Mouse (Mus musculus): Measurements from ENCODE around the gene Slc25a33. TPM values are rescaled to one million over a fixed set of nuclear protein-coding genes. Genes with fewer than 3 reads are reported as not detected.
A peak's percentile ranks its signal among the peaks of the same experiment; 100 is the strongest.
"Not testable (repeated sequence)": the region's sequence is repeated elsewhere in the genome, so short reads cannot be mapped to it uniquely, and the experiment has no call there.

The Slc25a33 gene
- polyA plus RNA-seq, 1 experiment, result 0.09 TPM

- TF ChIP-seq TAL1 (IDR thresholded peaks at IDR 0.05; ENCODE audit: low read length) (no peak), GATA1 (IDR thresholded peaks at IDR 0.05; ENCODE audit: low read length) (no peak)
- no peaks in the 10 kb centered on the region for H3K9me3 ChIP-seq (ENCODE audit: control insufficient read depth, low read length)
- peak overlapping the region; percentile 72 for H3K4me3 ChIP-seq (replicated peaks)
- H3K36me3 ChIP-seq (ENCODE audit: control insufficient read depth), result peaks cover 2% of the 10 kb centered on the region; the same call in 1 of the 2 replicates
- H3K27me3 ChIP-seq (ENCODE audit: control insufficient read depth), result peaks cover 33% of the 10 kb centered on the region
- H3K4me1 ChIP-seq (ENCODE audit: control insufficient read depth), result peaks cover 19% of the 10 kb centered on the region
Observed at GRCm38 (mm10) chr4:149773408-149774093, 526 bp downstream of the Slc25a33 start.

GRCm38 (mm10) chr4:149772394-149772793 is 1.7 kb downstream of the Slc25a33 start:
- H3K4me1 ChIP-seq (ENCODE audit: control insufficient read depth), result peaks cover 19% of the 10 kb centered on the region
- TF ChIP-seq GATA1 (IDR thresholded peaks at IDR 0.05; ENCODE audit: low read length) (no peak), TAL1 (IDR thresholded peaks at IDR 0.05; ENCODE audit: low read length) (no peak)
- no peak overlapping the region for H3K4me3 ChIP-seq (replicated peaks)

DNA sequence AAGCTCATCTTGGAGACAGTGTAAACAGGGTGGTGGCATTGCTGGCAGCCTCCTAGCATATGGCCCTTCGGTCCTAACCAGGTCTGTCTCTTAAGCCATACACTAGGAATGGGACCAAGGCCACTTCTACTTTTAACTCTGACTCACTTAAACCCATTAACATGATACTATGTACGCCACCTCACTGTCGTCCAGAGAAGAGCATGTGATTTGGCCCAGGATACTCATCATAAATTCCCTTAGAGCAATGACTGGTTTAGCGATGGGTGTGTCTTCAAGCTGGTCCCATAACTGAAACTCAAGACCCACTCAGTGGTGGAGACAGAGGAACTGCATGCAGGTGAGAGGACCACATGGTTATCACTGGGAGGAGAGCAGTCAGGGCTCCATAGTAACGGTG is 8.9 kb downstream of the Slc25a33 start:
- H3K9me3 ChIP-seq (ENCODE audit: control insufficient read depth, low read length), result no peaks in the 10 kb centered on the region
- H3K4me3 ChIP-seq (replicated peaks), result no peak overlapping the region
- peaks cover 12% of the 10 kb centered on the region for H3K36me3 ChIP-seq (ENCODE audit: control insufficient read depth)
- no peaks in the 10 kb centered on the region; the same call in 1 of the 2 replicates for H3K4me1 ChIP-seq (ENCODE audit: control insufficient read depth)
- TF ChIP-seq GATA1 (IDR thresholded peaks at IDR 0.05; ENCODE audit: low read length) (no peak), TAL1 (IDR thresholded peaks at IDR 0.05; ENCODE audit: low read length) (no peak)
- H3K27me3 ChIP-seq (ENCODE audit: control insufficient read depth), result no peaks in the 10 kb centered on the region

More at GRCm38 (mm10) chr4:149772394-149772793, 1.7 kb downstream of the Slc25a33 start:
- Histone ChIP-seq H3K36me3 (ENCODE audit: control insufficient read depth) (peaks cover 2% of the 10 kb centered on the region; the same call in 1 of the 2 replicates), H3K9me3 (ENCODE audit: control insufficient read depth, low read length) (no peaks in the 10 kb centered on the region), H3K27me3 (ENCODE audit: control insufficient read depth) (peaks cover 28% of the 10 kb centered on the region)

GRCm38 (mm10) chr4:149763335-149763734 is 10.7 kb downstream of the Slc25a33 start:
- H3K9me3 ChIP-seq (ENCODE audit: control insufficient read depth, low read length), result no peaks in the 10 kb centered on the region
- peaks cover 16% of the 10 kb centered on the region for H3K36me3 ChIP-seq (ENCODE audit: control insufficient read depth)
- H3K27me3 ChIP-seq (ENCODE audit: control insufficient read depth), result no peaks in the 10 kb centered on the region
- H3K4me3 ChIP-seq (replicated peaks), result no peak overlapping the region
- H3K4me1 ChIP-seq (ENCODE audit: control insufficient read depth), result no peaks in the 10 kb centered on the region
- TF ChIP-seq GATA1 (IDR thresholded peaks at IDR 0.05; ENCODE audit: low read length) (no peak), TAL1 (IDR thresholded peaks at IDR 0.05; ENCODE audit: low read length) (no peak)

DNA sequence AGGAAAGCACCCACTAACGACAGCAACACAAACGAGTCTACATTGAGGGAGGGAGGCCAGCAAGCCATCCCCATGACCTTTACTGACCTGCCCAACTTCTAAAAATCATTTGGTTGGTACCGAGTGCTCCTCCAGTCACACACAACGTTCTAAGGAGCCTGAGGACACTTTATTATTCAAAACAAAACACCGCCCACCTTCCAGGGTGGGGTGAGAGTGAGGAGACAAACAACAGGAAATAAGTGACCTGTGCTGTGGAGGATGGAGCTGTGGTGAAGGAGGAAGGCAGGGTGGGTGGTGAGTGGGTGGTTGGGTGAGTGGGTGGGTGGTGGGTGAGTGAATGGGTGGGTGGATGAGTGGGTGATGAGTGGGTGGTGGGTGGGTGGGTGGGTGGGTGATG is 14.6 kb downstream of the Slc25a33 start:
- TF ChIP-seq GATA1 (IDR thresholded peaks at IDR 0.05; ENCODE audit: low read length), result no peak
- no peak for TF ChIP-seq TAL1 (IDR thresholded peaks at IDR 0.05; ENCODE audit: low read length)
- H3K36me3 ChIP-seq (ENCODE audit: control insufficient read depth), result peaks cover 22% of the 10 kb centered on the region

DNA sequence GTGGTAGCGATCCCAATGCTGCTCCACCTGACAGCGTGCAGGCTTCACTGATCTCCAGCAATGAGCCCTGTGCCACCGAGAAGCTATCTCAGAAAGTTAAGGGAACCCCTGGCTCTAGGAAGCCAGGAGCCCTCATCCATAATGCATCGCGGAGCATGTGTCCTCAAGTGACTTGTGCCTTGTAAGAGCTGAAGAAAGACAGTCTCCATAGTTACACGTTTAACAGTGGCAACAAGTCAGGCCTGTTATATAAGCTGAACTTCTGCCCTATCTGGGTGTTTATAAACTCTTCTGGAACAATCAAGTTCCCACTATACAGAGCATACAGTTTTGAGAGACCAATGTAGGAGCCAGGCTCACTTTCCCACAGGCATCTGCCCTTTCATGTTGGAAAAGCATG is 15.7 kb downstream of the Slc25a33 start:
- no peak overlapping the region for H3K4me3 ChIP-seq (replicated peaks)
- H3K36me3 ChIP-seq (ENCODE audit: control insufficient read depth), result peaks cover 25% of the 10 kb centered on the region
- H3K27me3 ChIP-seq (ENCODE audit: control insufficient read depth), result no peaks in the 10 kb centered on the region
- H3K9me3 ChIP-seq (ENCODE audit: control insufficient read depth, low read length), result no peaks in the 10 kb centered on the region
- no peaks in the 10 kb centered on the region for H3K4me1 ChIP-seq (ENCODE audit: control insufficient read depth)
- no peak for TF ChIP-seq GATA1 (IDR thresholded peaks at IDR 0.05; ENCODE audit: low read length)
- TF ChIP-seq TAL1 (IDR thresholded peaks at IDR 0.05; ENCODE audit: low read length), result no peak

More for the DNA sequence above, 14.6 kb downstream of the Slc25a33 start:
- no peak overlapping the region for H3K4me3 ChIP-seq (replicated peaks)
- H3K4me1 ChIP-seq (ENCODE audit: control insufficient read depth), result no peaks in the 10 kb centered on the region
- H3K27me3 ChIP-seq (ENCODE audit: control insufficient read depth), result no peaks in the 10 kb centered on the region
- H3K9me3 ChIP-seq (ENCODE audit: control insufficient read depth, low read length), result no peaks in the 10 kb centered on the region

GRCm38 (mm10) chr4:149756546-149756945 is 17.5 kb downstream of the Slc25a33 start:
- H3K27me3 ChIP-seq (ENCODE audit: control insufficient read depth); H3K4me1 ChIP-seq (ENCODE audit: control insufficient read depth); H3K4me3 ChIP-seq (replicated peaks); H3K9me3 ChIP-seq (ENCODE audit: control insufficient read depth, low read length): not testable (repeated sequence)
- peaks cover 19% of the 10 kb centered on the region for H3K36me3 ChIP-seq (ENCODE audit: control insufficient read depth)

DNA sequence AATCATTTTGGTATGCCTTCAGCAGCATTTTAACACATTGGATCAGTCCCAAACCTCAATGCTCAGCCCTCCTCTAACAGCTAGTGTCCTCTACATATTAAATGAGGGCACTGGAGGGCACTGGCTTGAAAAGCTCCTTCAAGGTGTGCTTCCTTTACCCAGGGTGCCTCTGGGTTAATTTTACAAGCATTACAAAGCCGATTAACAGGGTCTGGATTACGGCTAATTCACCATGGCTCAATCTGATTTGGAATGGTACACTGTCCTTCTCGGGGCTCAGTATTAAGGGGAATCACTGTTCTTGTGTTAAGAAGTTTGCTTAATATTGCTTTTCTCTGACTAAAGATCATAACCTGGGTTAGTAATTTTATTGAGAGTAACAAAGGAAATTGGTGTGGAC is 21.2 kb downstream of the Slc25a33 start:
- H3K36me3 ChIP-seq (ENCODE audit: control insufficient read depth), result peaks cover 20% of the 10 kb centered on the region

GRCm38 (mm10) chr4:149752124-149752799 is 21.8 kb downstream of the Slc25a33 start:
- TF ChIP-seq TAL1 (IDR thresholded peaks at IDR 0.05; ENCODE audit: low read length), result no peak
- TF ChIP-seq GATA1 (IDR thresholded peaks at IDR 0.05; ENCODE audit: low read length), result no peak
- Histone ChIP-seq H3K36me3 (ENCODE audit: control insufficient read depth) (peaks cover 20% of the 10 kb centered on the region), H3K9me3 (ENCODE audit: control insufficient read depth, low read length) (no peaks in the 10 kb centered on the region), H3K4me1 (ENCODE audit: control insufficient read depth) (peaks cover 3% of the 10 kb centered on the region), H3K4me3 (replicated peaks) (no peak overlapping the region), H3K27me3 (ENCODE audit: control insufficient read depth) (no peaks in the 10 kb centered on the region)

More for the DNA sequence above, 21.2 kb downstream of the Slc25a33 start:
- Histone ChIP-seq H3K4me3 (replicated peaks) (no peak overlapping the region), H3K27me3 (ENCODE audit: control insufficient read depth) (no peaks in the 10 kb centered on the region), H3K9me3 (ENCODE audit: control insufficient read depth, low read length) (no peaks in the 10 kb centered on the region), H3K4me1 (ENCODE audit: control insufficient read depth) (peaks cover 3% of the 10 kb centered on the region)
- TF ChIP-seq GATA1 (IDR thresholded peaks at IDR 0.05; ENCODE audit: low read length), result no peak
- TF ChIP-seq TAL1 (IDR thresholded peaks at IDR 0.05; ENCODE audit: low read length), result no peak

All from erythroblast, embryonic 14.5 days (primary cell).